Mouse (Mus musculus) MEL (cell line): ENCODE measurements at regions not wholly inside any gene's neighbourhood (a gene's known extent, or its start where the extent isn't known, plus 50 kb on each side); places are given as distances from the start of the nearest gene placed in this dataset.

Experiments used
- CTCF ChIP-seq, 3 experiments: IDR thresholded peaks in 2 of 3; conservative IDR thresholded peaks in 1 of 3; 2 replicates each; pipeline ENCODE4 v1.5.1; 2011 to 2012; ENCODE audit warnings: low read length in 3 of 3, low read depth in 2 of 3, mild to moderate bottlenecking in 2 of 3, improper control_type of control experiment in 1 of 3, inconsistent platforms in 1 of 3, mixed read lengths in 1 of 3, moderate library complexity in 1 of 3; ENCODE audit not compliant: control insufficient read depth in 1 of 3, insufficient read depth in 1 of 3, poor library complexity in 1 of 3, severe bottlenecking in 1 of 3
- ZNF384 ChIP-seq: IDR thresholded peaks from 2 replicates; pipeline ENCODE4 v1.6.1; 2012; ENCODE audit warnings: low read depth, mild to moderate bottlenecking, inconsistent platforms, low read length, improper control_type of control experiment

DNA sequence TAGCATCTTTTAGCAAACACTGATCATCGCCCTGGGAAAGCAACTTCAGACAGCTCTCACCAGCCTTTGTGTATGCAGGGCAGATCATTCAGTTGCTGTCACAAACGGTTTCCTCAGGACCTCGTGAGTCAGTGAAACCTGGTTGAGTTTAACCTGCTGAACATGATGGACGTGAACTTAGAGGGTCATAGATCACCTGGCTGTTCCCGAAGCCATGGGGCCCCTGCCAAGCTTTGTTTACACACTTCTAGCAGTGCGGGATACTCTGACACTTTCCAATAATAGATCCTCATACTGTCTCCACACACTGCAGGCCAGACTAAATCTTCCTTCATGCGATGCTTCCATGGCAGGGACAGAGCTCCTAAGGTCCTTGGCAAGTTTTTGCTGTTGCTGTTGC is 130.5 kb downstream of the Gm10131 start:
- no peak for TF ChIP-seq CTCF (IDR thresholded peaks at IDR 0.05 in 2 of 3, conservative IDR thresholded peaks at IDR 0.05 in 1 of 3; ENCODE audit: control insufficient read depth in 1 of 3, insufficient read depth in 1 of 3, low read depth in 2 of 3, low read length in 3 of 3, poor library complexity in 1 of 3, severe bottlenecking in 1 of 3)
- no peak for TF ChIP-seq ZNF384
